Mouse (Mus musculus) midbrain, postnatal 0 days (tissue): Measurements from ENCODE around the gene Tomm7. TPM values are rescaled to one million over a fixed set of nuclear protein-coding genes. Genes with fewer than 3 reads are reported as not detected.

Source experiments
- ATAC-seq: fragments of 200-750 bp; cut with Nextera tagmentation; 2 replicates; pipeline ENCODE4 v1.8.0; 2017; ENCODE audit warnings: moderate number of reproducible peaks, mild to moderate bottlenecking, moderate TSS enrichment, moderate library complexity; ENCODE audit not compliant: low FRiP score
- DNase-seq: peaks from one replicate; pipeline ENCODE4 v3.0.0-alpha.2; 2015; ENCODE audit warnings: low spot score
- H3K27ac ChIP-seq: fragments of 300-500 bp; sonication (generic); 2 replicates; pipeline ENCODE4 v1.5.1; 2014; ENCODE audit warnings: low read depth, mild to moderate bottlenecking, low read length, mixed read lengths
- H3K27me3 ChIP-seq: fragments of 300-500 bp; sonication (generic); 2 replicates; pipeline ENCODE4 v1.6.1; 2014; ENCODE audit warnings: low read length, control low read depth, mixed read lengths; ENCODE audit not compliant: insufficient read depth
- H3K36me3 ChIP-seq: fragments of 300-500 bp; sonication (generic); 2 replicates; pipeline ENCODE4 v1.6.1; 2014; ENCODE audit warnings: low read length, control low read depth, mixed read lengths; ENCODE audit not compliant: insufficient read depth
- H3K4me1 ChIP-seq: fragments of 300-500 bp; sonication (generic); 2 replicates; pipeline ENCODE4 v1.6.1; 2014; ENCODE audit warnings: mild to moderate bottlenecking, control low read depth, antibody characterized with exemption, low read length, mixed read lengths; ENCODE audit not compliant: insufficient read depth
- H3K4me2 ChIP-seq: fragments of 300-500 bp; sonication (generic); 2 replicates; pipeline ENCODE4 v1.6.1; 2014; ENCODE audit warnings: low read depth, mild to moderate bottlenecking, low read length, mixed read lengths; ENCODE audit not compliant: poor library complexity, severe bottlenecking
- H3K4me3 ChIP-seq: fragments of 300-500 bp; sonication (generic); 2 replicates; pipeline ENCODE4 v1.5.1; 2014; ENCODE audit warnings: low read depth, mild to moderate bottlenecking, low read length, moderate library complexity
- H3K9ac ChIP-seq: fragments of 300-500 bp; sonication (generic); replicated peaks from 2 replicates; pipeline ENCODE4 v1.6.1; 2014; ENCODE audit warnings: mild to moderate bottlenecking, low read length, moderate library complexity, mixed read lengths; ENCODE audit not compliant: poor library complexity, severe bottlenecking
- H3K9me3 ChIP-seq: fragments of 300-500 bp; sonication (generic); 2 replicates; pipeline ENCODE4 v1.6.1; 2016; ENCODE audit warnings: low read length, control low read depth
- CTCF ChIP-seq: IDR thresholded peaks from 2 replicates; pipeline ENCODE4 v1.5.1; 2016; ENCODE audit warnings: antibody characterized with exemption, mild to moderate bottlenecking
- WGBS: fragments of 180-500 bp; shearing (Covaris S2); extraction: QIAGEN DNeasy Blood & Tissue Kit; methylation state at CpG from one replicate; pipeline ENCODE4 v1.1.7; 2014; 5-methylcytosine and 5-hydroxymethylcytosine counted together
- polyA plus RNA-seq: library from polyadenylated mRNA; unstranded; fragments of >200 nt; fragmentation: Nextera tagmentation; extraction: Ambion mirVana; gene quantifications from 2 replicates; pipeline ENCODE4 v1.2.1, GENCODE M21; 2015
- total RNA-seq: library from RNA; depleted of rRNA; stranded (reverse); fragments of >200 nt; gene quantifications from 2 replicates; pipeline ENCODE4 v1.2.3, GENCODE M21; 2014; rRNA removed

Tomm7 gene
- total and polyA plus RNA-seq, 2 experiments from 2014 or later, result 22.8 to 78.4 TPM

- WGBS, result 85% methylated on average over 8 of the region's 8 CpGs
- Histone ChIP-seq H3K4me3 (no peak overlapping the region), H3K27me3 (no peaks in the 10 kb centered on the region)
Observed at GRCm38 (mm10) chr5:23824171-23824733, 19.7 kb downstream of the Tomm7 start.

GRCm38 (mm10) chr5:23822306-23822705 is 21.7 kb downstream of the Tomm7 start:
- ATAC-seq (no peak), DNase-seq (no peak)
- no peaks in the 10 kb centered on the region for H3K9me3 ChIP-seq
- H3K27me3 ChIP-seq, result no peaks in the 10 kb centered on the region
- 71% methylated on average over 11 of the region's 11 CpGs for WGBS
- no peak overlapping the region for H3K27ac ChIP-seq
- H3K9ac ChIP-seq, result no peak overlapping the region
- H3K4me3 ChIP-seq, result no peak overlapping the region
- no peak overlapping the region for H3K4me2 ChIP-seq
- H3K36me3 ChIP-seq, result peaks cover 15% of the 10 kb centered on the region
- H3K4me1 ChIP-seq, result no peaks in the 10 kb centered on the region
- TF ChIP-seq CTCF, result no peak

More at GRCm38 (mm10) chr5:23824171-23824733, 19.7 kb downstream of the Tomm7 start:
- no peaks in the 10 kb centered on the region for H3K4me1 ChIP-seq
- ATAC-seq (no peak), DNase-seq (no peak)
- H3K9me3 ChIP-seq, result no peaks in the 10 kb centered on the region
- no peak overlapping the region for H3K27ac ChIP-seq
- no peak overlapping the region for H3K4me2 ChIP-seq
- H3K36me3 ChIP-seq, result peaks cover 9% of the 10 kb centered on the region
- no peak for TF ChIP-seq CTCF
- no peak overlapping the region for H3K9ac ChIP-seq

- no peak overlapping the region for H3K27ac ChIP-seq
- H3K4me1 ChIP-seq, result no peaks in the 10 kb centered on the region
- TF ChIP-seq CTCF, result no peak
- no peaks in the 10 kb centered on the region for H3K9me3 ChIP-seq
- no peak for ATAC-seq
- H3K4me3 ChIP-seq, result no peak overlapping the region
- WGBS, result 94% methylated on average over 15 of the region's 15 CpGs
- no peak for DNase-seq
- no peak overlapping the region for H3K4me2 ChIP-seq
- peaks cover 54% of the 10 kb centered on the region for H3K36me3 ChIP-seq
- H3K9ac ChIP-seq, result no peak overlapping the region
- H3K27me3 ChIP-seq, result no peaks in the 10 kb centered on the region
Observed at GRCm38 (mm10) chr5:23816681-23817080, 27.3 kb downstream of the Tomm7 start.

GRCm38 (mm10) chr5:23814841-23815240 is 29.1 kb downstream of the Tomm7 start:
- DNase-seq, result no peak
- WGBS, result 38% methylated on average over 5 of the region's 5 CpGs
- H3K36me3 ChIP-seq, result peaks cover 58% of the 10 kb centered on the region
- no peak overlapping the region for H3K9ac ChIP-seq
- H3K27me3 ChIP-seq, result no peaks in the 10 kb centered on the region
- H3K27ac ChIP-seq, result no peak overlapping the region
- no peak for TF ChIP-seq CTCF
- H3K4me1 ChIP-seq, result no peaks in the 10 kb centered on the region
- no peak overlapping the region for H3K4me2 ChIP-seq
- H3K9me3 ChIP-seq, result no peaks in the 10 kb centered on the region
- H3K4me3 ChIP-seq, result no peak overlapping the region
- ATAC-seq, result no peak

GRCm38 (mm10) chr5:23792726-23793125 is 51.2 kb downstream of the Tomm7 start:
- TF ChIP-seq CTCF, result no peak
- Histone ChIP-seq H3K36me3 (peaks cover 17% of the 10 kb centered on the region), H3K4me1 (no peaks in the 10 kb centered on the region), H3K27me3 (no peaks in the 10 kb centered on the region), H3K27ac (no peak overlapping the region), H3K9ac (no peak overlapping the region; the same call in 1 of the 2 replicates), H3K4me3 (no peak overlapping the region), H3K9me3 (no peaks in the 10 kb centered on the region), H3K4me2 (no peak overlapping the region)
- ATAC-seq (no peak), DNase-seq (no peak)
- 87% methylated on average over 2 of the region's 2 CpGs for WGBS

GRCm38 (mm10) chr5:23789078-23789612 is 54.8 kb downstream of the Tomm7 start:
- no peak overlapping the region for H3K4me2 ChIP-seq
- H3K9ac ChIP-seq, result no peak overlapping the region
- DNase-seq (no peak), ATAC-seq (no peak)
- H3K4me1 ChIP-seq, result no peaks in the 10 kb centered on the region
- H3K27me3 ChIP-seq, result no peaks in the 10 kb centered on the region
- no peaks in the 10 kb centered on the region for H3K9me3 ChIP-seq
- peaks cover 6% of the 10 kb centered on the region; the same call in 1 of the 2 replicates for H3K36me3 ChIP-seq
- 85% methylated on average over 4 of the region's 4 CpGs for WGBS
- TF ChIP-seq CTCF, result no peak
- H3K27ac ChIP-seq, result no peak overlapping the region
- H3K4me3 ChIP-seq, result no peak overlapping the region

Other genes starting within 250 kb of the Tomm7 start
- gene Srpk2, start 159.5 kb downstream of the Tomm7 start, total RNA-seq, result 69.3 and 85.3 TPM in 2 replicates
- 144 and 151 TPM in 2 replicates for gene Srpk2, start 159.5 kb downstream of the Tomm7 start, polyA plus RNA-seq
- gene Pus7, start 60.5 kb downstream of the Tomm7 start, total RNA-seq, result 13.4 and 16.0 TPM in 2 replicates
- 12.3 and 13.7 TPM in 2 replicates for gene Pus7, start 60.5 kb downstream of the Tomm7 start, polyA plus RNA-seq
- gene Rint1, start 56.5 kb downstream of the Tomm7 start, total RNA-seq, result 25.9 and 26.7 TPM in 2 replicates
- 21.7 and 22.3 TPM in 2 replicates for gene Rint1, start 56.5 kb downstream of the Tomm7 start, polyA plus RNA-seq
- 23.7 and 30.8 TPM in 2 replicates for gene Fam126a, start 186.5 kb upstream of the Tomm7 start, total RNA-seq
- 17.0 and 19.7 TPM in 2 replicates for gene Fam126a, start 186.5 kb upstream of the Tomm7 start, polyA plus RNA-seq